Mouse (Mus musculus) heart, adult 9 months (tissue): Measurements from ENCODE around the gene Klhl25.
"Not testable (repeated sequence)": the region's sequence is repeated elsewhere in the genome, so short reads cannot be mapped to it uniquely, and the experiment has no call there.

Experiments
- DNase-seq, 2 experiments: peaks; one replicate each; pipeline ENCODE4 v3.0.0; 2022; ENCODE audit warnings: low spot score in 2 of 2

Klhl25 gene

DNA sequence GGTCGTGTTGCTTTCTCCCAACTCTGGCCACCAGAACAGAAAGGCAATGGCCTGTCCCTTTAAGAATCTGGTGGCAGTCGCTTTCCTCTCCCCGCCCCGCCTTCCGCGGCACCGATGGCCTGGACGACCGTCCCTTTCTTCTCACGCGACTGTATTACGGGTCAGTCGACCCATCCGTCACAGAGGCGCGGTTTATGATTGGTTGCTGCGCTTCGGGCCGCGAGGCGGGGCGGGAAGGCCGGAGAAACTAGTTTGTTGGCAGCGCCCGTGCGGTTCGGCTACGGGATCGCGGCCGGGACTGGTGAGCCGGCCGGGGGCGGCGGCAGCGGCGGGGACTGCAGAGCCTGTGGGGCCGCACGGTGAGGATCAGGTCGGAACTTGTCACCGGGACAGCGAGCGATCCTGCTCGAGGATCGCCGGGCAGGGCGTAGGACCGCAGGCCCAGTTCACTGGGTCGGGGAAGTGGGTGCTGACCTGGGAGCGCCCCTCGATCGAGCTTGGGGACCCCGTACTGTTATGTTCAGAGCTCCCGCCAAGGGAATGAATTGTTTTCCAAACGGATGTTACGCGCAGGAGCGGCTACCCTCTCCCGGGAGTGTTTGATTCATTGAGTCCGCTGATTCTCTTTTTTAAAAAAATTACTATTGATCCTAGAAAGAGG lies at the start of gene Klhl25:
Gene Klhl25, plus strand, starts transcription at position 196 of the 661 bp plus-strand sequence.
- peak; percentile 98 to 99 for DNase-seq

DNA sequence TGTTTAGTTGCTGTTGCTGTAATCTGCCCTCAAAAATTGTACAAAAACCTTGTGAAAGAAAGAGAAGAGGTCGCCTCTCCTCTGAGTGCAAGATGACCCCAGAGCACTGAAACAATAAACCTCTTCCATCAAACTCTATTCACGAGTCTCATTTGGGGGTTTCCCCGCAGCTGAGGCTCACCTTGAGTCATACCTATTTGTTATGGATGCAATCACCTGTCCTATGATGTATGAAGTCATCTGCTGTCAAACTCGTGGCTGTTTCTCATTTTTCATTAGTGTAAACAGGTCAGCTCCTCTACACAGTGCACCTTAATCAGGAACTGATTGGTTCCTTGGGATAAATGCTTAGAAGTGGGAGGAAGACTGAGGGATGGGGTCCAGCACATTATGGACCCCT lies 47.6 kb upstream of the Klhl25 start:
- DNase-seq, result no peak

DNA sequence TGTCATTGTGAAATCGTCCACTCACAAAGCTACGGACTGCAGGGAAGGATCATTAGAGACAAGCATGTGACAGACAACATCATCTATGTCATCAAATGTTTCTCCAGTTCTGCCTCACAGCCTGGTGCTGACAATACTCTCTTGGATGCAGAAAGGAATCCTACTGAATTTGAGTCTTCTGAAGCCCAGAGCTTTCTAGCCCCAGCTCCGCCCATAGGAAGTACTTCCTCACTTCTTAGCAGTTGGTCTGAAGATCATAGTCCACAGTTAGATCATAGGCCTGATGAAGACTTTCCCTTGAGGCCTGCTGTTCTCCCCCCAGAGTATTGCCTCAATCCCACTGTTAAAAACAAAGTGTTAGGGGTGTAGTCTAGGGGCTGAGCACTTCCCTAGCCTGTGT lies 47.1 kb upstream of the Klhl25 start:
- DNase-seq, result no peak

DNA sequence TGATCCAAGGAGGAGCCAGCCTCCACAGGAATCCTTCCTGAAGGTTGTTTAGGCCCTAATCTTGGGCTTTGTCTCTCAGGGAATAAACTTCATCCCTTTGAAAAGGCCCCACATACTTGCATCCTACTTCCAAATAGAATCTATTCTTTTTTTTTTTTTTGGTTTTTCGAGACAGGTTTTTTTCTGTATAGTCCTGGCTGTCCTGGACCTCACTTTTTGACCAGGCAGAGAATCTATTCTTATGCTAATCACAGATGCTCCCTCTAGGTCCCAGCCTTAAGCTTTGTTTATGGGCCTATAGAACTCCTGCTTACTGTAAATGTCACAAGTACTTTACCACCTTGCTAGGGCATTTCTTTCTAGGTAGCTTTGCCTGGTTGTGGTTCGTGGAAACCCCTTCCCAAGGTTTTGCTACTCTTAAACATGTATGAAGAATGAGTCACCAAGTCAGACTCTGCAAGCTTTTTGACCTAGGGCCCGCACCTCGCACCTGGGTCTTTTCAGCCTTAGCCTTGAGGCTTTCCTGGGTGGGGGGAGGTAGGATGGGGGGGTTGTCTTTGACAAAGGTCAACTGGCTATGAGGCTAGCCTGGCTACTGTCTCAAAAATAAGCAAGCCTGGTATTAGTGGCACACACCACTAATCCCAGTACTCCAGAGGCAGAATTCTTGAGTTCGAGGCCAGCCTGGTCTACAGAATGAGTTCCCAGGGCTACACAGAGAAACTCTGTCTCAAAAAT lies 46.3 kb upstream of the Klhl25 start:
- DNase-seq, result no peak

DNA sequence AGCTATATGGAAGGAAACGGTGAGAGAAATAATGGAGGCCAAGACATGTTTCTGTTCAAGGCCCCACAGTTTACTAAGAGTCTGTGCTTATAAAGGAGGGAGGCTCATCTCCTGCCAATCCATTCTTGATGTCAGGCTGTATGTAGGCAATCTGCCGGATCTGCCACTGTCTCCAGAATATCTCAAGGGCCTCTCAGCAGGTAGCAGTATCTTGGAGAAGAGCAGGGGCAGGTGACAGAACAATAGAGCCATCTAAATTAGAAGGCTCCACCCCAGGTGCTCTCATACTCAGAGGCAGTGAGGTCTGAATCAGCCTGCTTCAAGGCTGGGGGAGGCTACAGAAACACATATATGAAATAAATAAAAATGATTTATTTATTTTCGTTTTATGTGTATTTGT lies 45.2 kb upstream of the Klhl25 start:
- no peak for DNase-seq

DNA sequence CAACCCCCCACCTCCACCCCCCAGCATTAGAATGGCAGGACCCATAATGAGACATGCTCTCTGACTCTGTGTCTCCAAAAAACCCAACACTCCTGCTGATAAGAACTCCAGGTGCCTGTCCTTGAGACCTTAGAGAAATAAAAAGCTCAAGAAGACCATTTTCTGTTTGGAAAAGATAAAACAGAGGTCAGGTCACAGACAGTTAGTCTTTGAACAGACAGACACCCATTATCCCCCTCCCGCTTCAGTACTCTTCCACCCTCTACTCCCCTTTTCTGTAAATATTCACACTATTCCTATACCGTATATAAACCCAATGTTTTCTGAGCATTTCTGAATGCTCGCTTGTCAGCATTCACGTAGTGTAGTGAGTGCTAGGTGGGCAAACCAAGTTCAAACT lies 41.9 kb upstream of the Klhl25 start:
- no peak for DNase-seq

DNA sequence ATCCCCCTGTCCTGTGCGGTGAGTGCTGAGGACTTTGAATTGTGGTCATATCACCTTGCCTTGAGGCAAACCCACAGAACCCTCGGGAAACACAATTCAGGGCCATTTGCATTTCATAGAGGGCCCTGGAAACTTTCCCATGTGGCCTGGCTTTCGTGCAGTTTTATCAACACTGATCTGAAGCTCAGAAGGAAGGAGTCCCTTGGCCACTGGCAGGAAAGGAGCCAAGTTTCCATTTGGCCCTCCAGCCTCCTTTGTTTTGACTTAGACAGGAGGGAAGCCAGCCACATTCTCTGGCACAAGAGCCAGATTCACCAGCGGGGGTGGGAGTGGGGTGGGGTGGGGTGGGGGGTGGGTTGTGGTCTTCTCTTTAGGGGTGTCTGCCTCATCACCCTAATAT lies 41.4 kb upstream of the Klhl25 start:
- DNase-seq, result peak; percentile 78 to 85

DNA sequence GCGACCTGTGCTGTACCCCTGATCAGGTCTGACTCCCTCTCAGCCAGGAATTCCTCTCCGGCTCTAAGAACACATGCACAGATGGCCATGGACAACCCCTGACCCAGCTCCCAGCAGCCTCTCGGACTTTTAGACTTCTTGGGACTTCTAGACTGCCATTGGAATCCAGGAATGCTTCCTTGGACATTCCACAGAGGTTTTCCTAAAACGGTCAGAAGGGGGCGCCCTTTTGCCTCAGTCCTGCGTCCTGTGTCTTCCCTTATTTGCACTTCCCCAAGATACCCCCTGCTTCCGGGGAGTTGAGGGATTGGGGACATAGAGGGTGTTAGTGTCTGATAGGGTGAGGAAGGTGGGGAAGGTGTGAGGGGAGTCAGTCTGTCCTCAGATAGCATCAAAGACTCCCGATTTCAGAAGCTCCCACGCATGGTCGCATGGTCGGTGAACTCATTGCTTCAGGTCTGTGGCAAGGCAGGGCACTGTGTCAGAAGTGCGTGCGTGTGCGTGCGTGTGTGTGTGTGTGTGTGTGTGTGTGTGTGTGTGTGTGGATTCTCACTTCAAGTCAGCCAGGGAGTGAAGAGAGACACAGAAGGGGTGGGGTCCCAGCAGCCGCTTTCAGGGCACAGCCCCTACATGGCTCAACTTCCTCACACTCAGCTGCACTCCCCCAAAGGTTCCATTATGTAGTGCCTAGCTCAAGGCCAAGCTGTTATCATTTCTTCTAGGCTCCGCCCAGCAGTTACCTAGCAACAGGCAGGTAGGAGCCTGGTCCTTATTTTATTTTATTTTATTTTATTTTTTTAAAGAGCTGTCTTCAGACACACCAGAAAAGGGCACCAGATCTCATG lies 40.4 kb upstream of the Klhl25 start:
- peak in 1 of 2 experiments; percentile 35 for DNase-seq

DNA sequence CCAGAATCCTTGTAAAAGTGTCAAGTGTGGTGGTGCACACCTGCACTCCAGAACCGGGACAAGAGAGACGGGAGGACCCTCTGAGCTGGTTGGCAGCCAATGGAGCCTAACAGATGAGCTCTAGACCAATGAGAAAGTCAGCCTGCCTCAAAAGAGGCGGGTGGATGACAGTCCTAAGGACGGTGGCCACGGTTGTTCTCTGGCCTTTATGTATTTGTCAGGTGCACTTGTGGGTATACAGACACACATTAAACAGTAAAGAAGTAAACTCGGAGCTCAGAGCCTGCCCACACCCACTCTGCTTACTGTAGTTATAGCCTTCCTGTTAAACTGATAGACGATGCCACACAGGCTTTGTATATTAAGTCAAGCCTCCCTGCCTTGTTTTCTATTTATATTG lies 27.4 kb upstream of the Klhl25 start:
- DNase-seq, result no peak

DNA sequence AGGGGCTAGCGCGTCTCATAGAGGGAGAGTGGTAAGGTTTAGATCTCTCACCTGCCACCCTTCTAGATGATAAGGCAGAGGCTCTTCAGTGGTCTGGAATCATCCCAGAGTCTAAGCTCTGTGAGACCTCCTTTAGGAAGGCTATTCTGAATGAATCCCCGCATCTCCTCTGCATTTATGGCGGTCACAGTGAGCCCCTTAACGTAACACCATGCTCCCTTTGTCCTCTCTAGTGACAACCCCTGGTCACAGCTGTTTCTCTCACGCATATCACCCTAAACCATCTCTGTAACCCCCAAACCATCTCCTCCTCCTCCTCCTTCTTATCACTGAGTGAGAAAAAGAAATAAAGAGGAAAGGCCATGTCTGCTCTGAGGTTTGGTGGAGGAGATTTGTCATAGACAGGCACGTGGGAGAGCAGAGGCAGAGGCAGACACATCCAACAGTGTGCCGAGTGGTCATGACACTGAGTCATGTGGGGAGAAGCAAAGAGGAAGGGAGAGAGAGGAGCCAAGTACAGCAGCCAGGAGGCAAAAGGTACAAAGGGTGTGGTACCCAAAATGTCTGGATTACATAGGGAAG lies 25.9 kb upstream of the Klhl25 start:
- DNase-seq, result no peak

DNA sequence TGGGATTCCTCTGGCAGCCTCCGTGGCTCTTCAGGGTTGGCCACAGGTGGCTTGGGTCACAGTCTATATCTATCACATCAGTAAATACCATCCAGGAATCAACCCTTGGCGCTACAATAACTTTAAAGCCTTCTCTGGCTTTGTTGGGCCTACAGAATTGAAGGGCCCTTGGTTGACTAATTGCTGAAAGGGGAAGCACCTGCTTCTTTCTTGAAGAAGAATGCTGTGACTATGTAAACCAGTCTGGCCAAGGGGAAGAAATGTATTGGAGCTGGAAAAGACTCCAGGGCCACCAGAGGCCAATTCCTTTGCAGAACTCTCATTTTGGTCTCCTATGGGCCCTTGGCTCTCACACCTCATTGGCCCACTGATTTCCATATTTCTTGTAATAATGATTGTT lies 25.0 kb upstream of the Klhl25 start:
- DNase-seq, result no peak

DNA sequence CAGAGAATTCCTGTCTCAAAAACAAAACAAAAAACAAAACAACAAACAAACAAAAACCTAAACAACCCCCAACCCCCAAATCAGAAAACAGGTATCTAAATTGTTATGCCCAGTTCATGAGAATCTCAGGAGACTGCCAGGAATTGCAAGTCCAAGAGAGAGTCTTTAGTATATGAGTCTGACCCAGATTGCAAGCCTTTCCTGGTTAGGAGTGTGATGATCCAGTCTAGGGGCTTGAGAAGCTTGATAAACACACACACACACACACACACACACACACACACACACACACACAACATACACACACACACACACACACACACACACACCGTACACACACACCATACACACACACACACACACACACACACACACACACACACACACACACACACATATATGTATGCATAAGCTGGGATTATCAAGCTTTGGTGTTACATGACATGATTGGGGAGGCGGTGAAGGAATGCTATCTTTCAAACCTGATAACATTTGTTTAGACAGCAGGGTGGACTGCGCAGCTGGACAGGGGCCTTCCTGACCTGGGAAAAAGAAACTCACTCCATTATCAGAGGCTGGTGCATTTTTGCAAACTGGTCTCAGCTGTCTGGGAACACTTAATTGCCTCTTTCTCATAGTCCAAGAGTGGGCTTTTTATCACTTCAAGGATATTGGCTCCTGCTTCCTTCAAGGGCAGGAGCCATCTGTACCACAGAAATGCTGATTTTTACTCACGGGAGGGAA lies 21.6 kb upstream of the Klhl25 start:
- DNase-seq, result no peak

DNA sequence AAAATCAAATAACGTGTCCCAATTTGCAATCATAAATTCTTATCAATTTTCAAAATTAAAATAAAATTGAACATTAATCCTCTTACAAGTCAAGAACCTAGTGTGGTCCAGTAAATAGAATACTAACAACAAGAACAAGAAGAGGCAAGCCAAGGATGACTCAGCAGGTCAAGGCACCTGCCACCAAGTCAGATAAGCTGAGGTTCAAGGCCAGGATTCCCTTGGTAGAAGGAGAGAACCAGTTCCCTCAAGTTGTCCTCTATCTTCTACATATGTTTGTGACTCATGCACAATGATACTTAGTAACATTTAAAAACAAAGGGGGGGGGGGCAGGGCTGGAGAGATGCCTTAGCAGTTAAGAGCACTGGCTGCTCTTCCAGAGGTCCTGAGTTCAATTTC lies 20.8 kb upstream of the Klhl25 start:
- DNase-seq, result no peak

DNA sequence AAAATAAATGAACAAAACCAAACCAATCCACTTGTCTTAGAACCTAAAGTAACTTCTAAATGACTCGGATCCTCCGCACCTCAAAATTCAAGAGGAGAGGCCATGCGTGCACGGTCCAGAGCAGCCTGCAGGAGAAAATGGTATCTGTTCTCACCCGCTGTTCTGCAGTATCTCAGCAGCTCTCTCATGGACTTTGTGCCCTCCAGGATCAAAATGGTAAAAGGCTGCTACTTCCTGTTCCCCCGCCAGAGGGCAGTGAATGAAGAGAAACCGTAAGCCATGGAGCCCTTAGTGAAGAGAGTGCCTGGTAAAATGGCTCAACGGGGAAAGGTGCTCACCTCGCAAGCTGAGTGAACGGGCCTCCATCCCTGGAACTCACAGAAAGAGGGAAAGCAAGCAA lies 20.3 kb upstream of the Klhl25 start:
- peak in 1 of 2 experiments; percentile 64 for DNase-seq

DNA sequence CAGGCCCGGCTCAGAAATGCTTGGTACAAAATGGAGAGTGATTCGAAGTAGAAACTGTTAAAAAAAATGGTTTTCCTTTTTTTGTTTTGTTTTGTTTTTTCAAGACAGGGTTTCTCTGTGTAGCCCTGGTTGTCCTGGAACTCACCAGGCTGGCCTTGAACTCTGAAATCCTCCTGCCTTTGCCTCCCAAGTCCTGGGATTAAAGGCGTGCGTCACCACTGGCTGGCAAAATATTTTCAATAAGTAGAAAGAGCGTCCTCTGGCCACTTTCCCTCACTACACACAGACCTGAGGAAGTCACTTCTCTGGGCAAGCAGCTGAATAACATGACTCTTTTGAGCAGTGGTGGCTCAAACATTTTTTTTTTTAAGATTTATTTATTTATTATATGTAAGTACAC lies 19.6 kb upstream of the Klhl25 start:
- DNase-seq, result no peak

DNA sequence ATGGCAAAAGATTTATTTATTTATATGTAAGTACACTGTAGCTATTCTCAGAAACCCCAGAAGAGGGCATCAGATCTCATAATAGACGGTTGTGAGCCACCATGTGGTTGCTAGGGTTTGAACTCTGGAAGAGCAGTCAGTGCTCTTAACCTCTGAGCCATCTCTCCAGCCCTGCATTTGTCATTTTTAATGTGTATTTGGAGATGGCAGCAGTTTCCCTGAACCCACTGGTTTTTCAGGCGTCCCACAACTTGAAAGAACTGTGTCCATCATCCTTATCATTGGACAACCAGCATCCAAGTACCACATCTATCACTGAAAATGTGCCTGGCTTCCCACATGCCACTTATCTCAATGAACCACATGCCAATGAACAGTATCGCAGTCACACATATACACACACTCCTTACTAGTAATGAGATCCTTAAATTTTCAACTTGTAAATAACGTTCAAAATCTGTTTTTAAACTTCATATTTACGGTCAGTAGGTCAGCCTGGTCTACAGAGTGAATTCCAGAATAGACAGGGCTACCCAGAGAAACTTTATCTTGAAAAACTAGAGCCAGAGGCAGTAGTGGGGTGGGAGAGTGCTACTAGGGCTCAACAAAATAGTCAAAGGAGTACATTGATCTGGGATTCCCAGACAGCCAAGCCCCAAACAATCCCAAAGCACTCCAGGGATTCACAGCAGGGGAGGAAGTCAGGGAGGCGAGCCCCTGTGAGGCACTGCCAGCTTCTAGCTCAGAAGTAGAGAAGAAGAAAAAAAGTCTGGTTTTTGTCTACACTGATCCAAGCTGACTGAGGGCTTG lies 17.7 kb upstream of the Klhl25 start:
- no peak for DNase-seq

DNA sequence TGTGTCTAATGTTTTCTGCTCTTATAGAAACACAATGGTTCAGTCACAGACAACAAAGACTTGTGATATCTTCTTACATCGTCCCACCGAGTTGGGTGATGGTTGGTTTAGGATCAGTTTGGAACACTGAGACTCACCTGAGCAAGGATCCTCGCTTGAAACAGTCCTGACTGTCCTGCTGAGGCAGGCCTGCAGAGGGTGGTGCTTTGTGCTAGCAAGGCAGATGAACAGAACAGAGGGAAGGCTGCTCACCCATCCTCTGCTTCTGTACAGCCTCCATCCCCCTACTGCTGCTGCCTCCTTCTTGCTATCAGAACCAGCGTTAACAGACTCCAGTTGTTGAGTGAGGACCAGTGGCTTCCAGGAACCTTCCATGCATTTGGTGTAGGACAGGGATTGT lies 14.2 kb upstream of the Klhl25 start:
- not testable (repeated sequence) for DNase-seq

DNA sequence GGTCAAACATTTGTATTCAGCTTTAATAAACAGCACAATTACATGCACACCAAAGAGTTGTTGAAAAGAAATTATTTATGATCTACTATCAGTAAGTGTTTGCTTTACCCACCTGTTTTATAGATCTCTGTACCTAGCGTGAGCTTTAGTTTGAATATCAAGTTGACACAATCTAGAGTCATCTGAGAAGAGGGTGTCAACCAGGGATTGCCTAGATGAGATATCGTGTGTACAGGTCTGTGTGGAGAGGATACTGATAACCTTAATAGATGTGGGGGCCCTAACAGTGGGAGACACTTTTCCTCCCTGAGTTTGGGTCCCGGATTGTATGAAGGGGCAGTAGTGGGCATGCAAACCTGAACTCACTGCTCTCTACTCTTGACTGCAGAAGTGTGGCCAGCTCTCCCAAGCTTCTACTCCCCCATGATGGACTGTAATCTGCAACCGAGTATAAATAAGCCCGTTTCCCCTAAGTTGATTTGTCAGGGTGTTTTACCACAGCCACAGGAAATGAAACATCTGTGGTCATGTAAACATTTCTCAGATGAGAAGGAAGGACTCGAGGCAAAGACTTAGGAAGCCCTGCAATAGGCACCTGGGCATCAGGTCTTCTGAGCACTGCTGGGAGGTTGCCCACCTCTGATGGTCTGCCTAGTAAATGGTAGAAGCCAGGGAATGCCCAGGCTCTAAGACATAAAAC lies 13.0 kb upstream of the Klhl25 start:
- DNase-seq, result not testable (repeated sequence)

DNA sequence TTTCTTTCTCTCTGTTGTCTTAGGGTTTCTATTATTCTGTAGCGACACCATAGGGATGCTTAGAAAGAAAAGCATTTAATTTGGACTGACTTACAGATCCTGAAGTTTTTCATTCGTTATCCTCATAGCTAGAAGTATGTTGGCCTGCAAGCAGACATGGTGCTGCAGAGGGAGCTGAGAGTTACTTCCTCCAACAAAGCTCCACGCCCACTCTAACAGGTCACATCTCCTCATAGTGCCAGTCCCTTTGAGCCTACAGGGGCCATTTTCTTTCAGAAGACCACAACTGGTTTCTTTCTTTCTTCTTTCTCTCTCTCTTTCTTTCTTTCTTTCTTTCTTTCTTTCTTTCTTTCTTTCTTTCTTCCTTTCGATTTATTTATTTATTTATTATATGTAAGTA lies 8.0 kb upstream of the Klhl25 start:
- DNase-seq, result no peak

DNA sequence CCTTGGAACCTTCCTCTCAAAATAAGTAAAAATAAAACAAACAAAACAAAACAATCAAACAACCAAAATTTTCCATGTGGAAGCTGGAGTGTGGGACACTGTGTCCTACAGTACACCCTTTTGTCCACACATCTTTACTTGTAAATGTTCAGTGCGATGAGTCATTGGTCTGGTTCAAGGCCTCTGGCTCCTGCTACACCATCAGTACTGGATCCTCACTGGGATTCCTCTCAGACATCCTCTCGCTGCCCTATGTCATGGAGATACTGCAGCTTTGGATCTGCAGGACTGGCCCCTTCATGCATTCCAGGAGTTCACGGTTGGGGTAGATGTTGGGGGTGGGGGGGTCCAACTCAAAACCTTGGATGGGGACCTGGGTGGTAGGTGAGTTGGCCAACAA lies 5.8 kb upstream of the Klhl25 start:
- no peak for DNase-seq
